In genomic region chr7:98670831-98671230, GRCm38 (mm10) we compare ENCODE assay signal across 29 mouse cellular contexts. TPM values are rescaled to one million over a fixed set of nuclear protein-coding genes. Genes with fewer than 3 reads are reported as not detected.
A peak's percentile ranks its signal among the peaks of the same experiment; 100 is the strongest.
DNase-seq lines count a peak whose midpoint lies in the region; ATAC-seq and TF ChIP-seq lines count a peak whose summit lies in the region.
"Had no signal": no experiment of that assay in that cellular context is flagged by ENCODE, and none has a peak within 500 bp of the region (broad histone marks: within the 10 kb centered on the region; RNA-seq: fewer than 3 reads in every experiment).

No protein-coding gene starts in this region.

- peak; percentile 91 for DNase-seq in heart, adult 11 months
- DNase-seq in heart, adult 9 months (ENCODE audit: low spot score in 2 of 2), result no peak
- no peak for DNase-seq in stomach, postnatal 0 days (ENCODE audit: low spot score)
- no peak for DNase-seq in embryo, embryonic 11 days
- DNase-seq: adrenal gland, postnatal 10 days; adrenal gland, postnatal 36 days; B cell, adult 2 months; cerebellum, adult 11 months; cerebellum, adult 2 months; cerebellum, adult 9-11 months; cerebellum, postnatal 36 days; gastrocnemius, postnatal 14 days; heart, postnatal 10 days; heart, postnatal 36 days had no signal

- no peak overlapping the region for H3K27ac ChIP-seq in intestine, embryonic 16.5 days (ENCODE audit: low read length)
- H3K27ac ChIP-seq in intestine, postnatal 0 days (ENCODE audit: low read depth, low read length), result no peak overlapping the region
- peak overlapping the region; percentile 82; the same call in 1 of the 2 replicates for H3K27ac ChIP-seq in bone marrow macrophage, adult 2 months (ENCODE audit: insufficient read depth, low read depth, low read length)
- H3K27ac ChIP-seq in macrophage, result peak overlapping the region; percentile 81
- H3K27ac ChIP-seq in stomach, postnatal 0 days (replicated peaks), result no peak overlapping the region
- H3K27ac ChIP-seq: forebrain, embryonic 13.5 days; heart, adult 2 months; hindbrain, embryonic 12.5 days; intestine, embryonic 15.5 days had no signal

- TF ChIP-seq POLR2A in bone marrow macrophage, adult 2 months (IDR thresholded peaks at IDR 0.05; ENCODE audit: borderline replicate concordance, low read depth, low read length), result no peak

- H3K9me3 ChIP-seq in intestine, embryonic 16.5 days (ENCODE audit: control insufficient read depth, low read length), result no peaks in the 10 kb centered on the region
- H3K9me3 ChIP-seq in intestine, postnatal 0 days (ENCODE audit: control insufficient read depth), result no peaks in the 10 kb centered on the region
- no peaks in the 10 kb centered on the region for H3K9me3 ChIP-seq in stomach, postnatal 0 days (ENCODE audit: control insufficient read depth, low read length)
- H3K9me3 ChIP-seq: forebrain, embryonic 10.5 days; forebrain, embryonic 13.5 days; hindbrain, embryonic 12.5 days; intestine, embryonic 15.5 days had no signal

- H3K4me2 ChIP-seq in intestine, embryonic 16.5 days (ENCODE audit: low read depth, low read length), result no peak overlapping the region
- no peak overlapping the region for H3K4me2 ChIP-seq in intestine, postnatal 0 days (replicated peaks; ENCODE audit: low read depth)
- H3K4me2 ChIP-seq in stomach, postnatal 0 days (replicated peaks; ENCODE audit: low read depth), result no peak overlapping the region
- H3K4me2 ChIP-seq: forebrain, embryonic 13.5 days; heart, embryonic 11.5 days; hindbrain, embryonic 12.5 days; intestine, embryonic 15.5 days had no signal

- no peaks in the 10 kb centered on the region for H3K27me3 ChIP-seq in intestine, embryonic 16.5 days (replicated peaks; ENCODE audit: control insufficient read depth, insufficient read depth, low read length)
- H3K27me3 ChIP-seq in intestine, postnatal 0 days (replicated peaks; ENCODE audit: control insufficient read depth, insufficient read depth, low read length), result no peaks in the 10 kb centered on the region
- H3K27me3 ChIP-seq in stomach, postnatal 0 days (ENCODE audit: control insufficient read depth, insufficient read depth, low read length), result no peaks in the 10 kb centered on the region
- H3K27me3 ChIP-seq: CH12.LX; forebrain, embryonic 13.5 days; intestine, embryonic 15.5 days; Patski had no signal

- H3K9ac ChIP-seq in intestine, embryonic 16.5 days (ENCODE audit: low read depth, low read length), result no peak overlapping the region
- no peak overlapping the region for H3K9ac ChIP-seq in intestine, postnatal 0 days (ENCODE audit: low read depth, low read length)
- H3K9ac ChIP-seq in stomach, postnatal 0 days (ENCODE audit: low read length), result no peak overlapping the region
- H3K9ac ChIP-seq: forebrain, embryonic 13.5 days; hindbrain, embryonic 12.5 days; intestine, embryonic 15.5 days had no signal

- no peak overlapping the region for H3K4me3 ChIP-seq in intestine, embryonic 16.5 days (ENCODE audit: low read length)
- H3K4me3 ChIP-seq in intestine, postnatal 0 days (ENCODE audit: low read depth, low read length), result no peak overlapping the region
- no peak overlapping the region for H3K4me3 ChIP-seq in bone marrow macrophage, adult 2 months (ENCODE audit: insufficient read depth, low read length)
- no peak overlapping the region for H3K4me3 ChIP-seq in macrophage (ENCODE audit: inconsistent target)
- H3K4me3 ChIP-seq in stomach, postnatal 0 days (ENCODE audit: low read depth, low read length), result no peak overlapping the region
- H3K4me3 ChIP-seq: forebrain, embryonic 10.5 days; forebrain, embryonic 13.5 days; heart, adult 2 months; hindbrain, embryonic 12.5 days; intestine, embryonic 15.5 days had no signal

- no peaks in the 10 kb centered on the region for H3K36me3 ChIP-seq in intestine, embryonic 16.5 days (ENCODE audit: control insufficient read depth, insufficient read depth, low read length)
- H3K36me3 ChIP-seq in intestine, postnatal 0 days (ENCODE audit: control insufficient read depth, insufficient read depth), result no peaks in the 10 kb centered on the region
- H3K36me3 ChIP-seq in macrophage (ENCODE audit: inconsistent target), result no peaks in the 10 kb centered on the region
- no peaks in the 10 kb centered on the region for H3K36me3 ChIP-seq in stomach, postnatal 0 days (ENCODE audit: control insufficient read depth, insufficient read depth, low read length)
- H3K36me3 ChIP-seq: forebrain, embryonic 10.5 days; G1E; hindbrain, embryonic 12.5 days; intestine, embryonic 15.5 days had no signal

- WGBS in intestine, embryonic 16.5 days, result 89% methylated on average over 4 of the region's 4 CpGs
- 79% methylated on average over 4 of the region's 4 CpGs for WGBS in intestine, postnatal 0 days
- 86% methylated on average over 4 of the region's 4 CpGs for WGBS in macrophage (ENCODE audit: missing documents)
- WGBS in stomach, postnatal 0 days, result 96% methylated on average over 4 of the region's 4 CpGs

- no peaks in the 10 kb centered on the region for H3K79me2 ChIP-seq in macrophage (ENCODE audit: inconsistent target)

- TF ChIP-seq CTCF in intestine, postnatal 0 days (IDR thresholded peaks at IDR 0.05; ENCODE audit: low read depth), result no peak
- no peak for TF ChIP-seq CTCF in bone marrow macrophage, adult 2 months (IDR thresholded peaks at IDR 0.05; ENCODE audit: low read depth, low read length)
- no peak for TF ChIP-seq CTCF in stomach, postnatal 0 days (IDR thresholded peaks at IDR 0.05; ENCODE audit: low read depth)

- no peak for TF ChIP-seq EP300 in stomach, postnatal 0 days (optimal IDR thresholded peaks at IDR 0.05)

- 0 out of 2 replicates have a peak, but pooled peaks have one; percentile 11 for ATAC-seq in intestine, embryonic 16.5 days
- ATAC-seq in intestine, postnatal 0 days, result no peak
- no peak for ATAC-seq in stomach, postnatal 0 days (ENCODE audit: low FRiP score, low TSS enrichment)
- ATAC-seq: forebrain, embryonic 13.5 days; forebrain, embryonic 16.5 days; hindbrain, embryonic 16.5 days; intestine, embryonic 15.5 days; Patski had no signal

- H3K4me1 ChIP-seq in intestine, embryonic 16.5 days (ENCODE audit: control insufficient read depth, insufficient read depth, low read length), result peaks cover 9% of the 10 kb centered on the region
- H3K4me1 ChIP-seq in intestine, postnatal 0 days (replicated peaks; ENCODE audit: control insufficient read depth, insufficient read depth, low read length), result no peaks in the 10 kb centered on the region
- peaks cover 34% of the 10 kb centered on the region for H3K4me1 ChIP-seq in bone marrow macrophage, adult 2 months (ENCODE audit: control insufficient read depth, insufficient read depth, low read length)
- 0 out of 2 replicates have a peak, but pooled peaks cover 5% of the 10 kb centered on the region for H3K4me1 ChIP-seq in stomach, postnatal 0 days (replicated peaks; ENCODE audit: control insufficient read depth, insufficient read depth)
- H3K4me1 ChIP-seq: forebrain, embryonic 13.5 days had no signal

RNA-seq across cellular contexts. Expression of gene Emsy, which starts 14.2 kb away (rescaled TPM):
- polyA plus RNA-seq in intestine, embryonic 16.5 days (2015; fragmentation: Nextera tagmentation; extraction: Ambion mirVana), result 14.6 and 16.3 TPM in 2 replicates
- 5.8 and 7.0 TPM in 2 replicates for polyA plus RNA-seq in intestine, postnatal 0 days (2015; fragmentation: Nextera tagmentation; extraction: Ambion mirVana)
- 30.1 and 33.8 TPM in 2 replicates for polyA plus RNA-seq in bone marrow macrophage, adult 2 months (2012; ENCODE audit: insufficient read depth, insufficient read length, missing spikeins)
- 100 to 1,000 TPM in 10 of 26 experiments, 10 to 100 TPM in 16; 18.3 to 144 (median 88.4) TPM for total RNA-seq in macrophage (2018; cell fraction: chromatin; rRNA removed)
- 10 to 100 TPM in 22 of 26 experiments, 1 to 10 TPM in 4; 4.3 to 22.1 (median 15.1) TPM for total RNA-seq in macrophage (2018; cell fraction: cytosol; rRNA removed)
- total RNA-seq in macrophage (2018; cell fraction: nucleus; rRNA removed), result 100 to 1,000 TPM in 1 of 26 experiments, 10 to 100 TPM in 25; 11.6 to 110 (median 45.6) TPM
- 10.4 to 23.6 TPM (median 14.0 TPM) in 3 replicates for polyA plus RNA-seq in macrophage (2018)
- 5.0 and 6.3 TPM in 2 replicates for polyA plus RNA-seq in stomach, postnatal 0 days (2015; fragmentation: Nextera tagmentation; extraction: Ambion mirVana)

RNA-seq across cellular contexts. Expression of gene Thap12, which starts 32.1 kb away (rescaled TPM):
- polyA plus RNA-seq in intestine, embryonic 16.5 days (2015; fragmentation: Nextera tagmentation; extraction: Ambion mirVana), result 28.6 and 28.8 TPM in 2 replicates
- 21.8 and 24.6 TPM in 2 replicates for polyA plus RNA-seq in intestine, postnatal 0 days (2015; fragmentation: Nextera tagmentation; extraction: Ambion mirVana)
- 16.1 and 17.3 TPM in 2 replicates for polyA plus RNA-seq in bone marrow macrophage, adult 2 months (2012; ENCODE audit: insufficient read depth, insufficient read length, missing spikeins)
- 10 to 100 TPM in 11 of 26 experiments, 1 to 10 TPM in 15; 2.8 to 19.4 (median 7.9) TPM for total RNA-seq in macrophage (2018; cell fraction: chromatin; rRNA removed)
- 10 to 100 TPM in 25 of 26 experiments, 1 to 10 TPM in 1; 9.9 to 31.1 (median 19.1) TPM for total RNA-seq in macrophage (2018; cell fraction: cytosol; rRNA removed)
- 10 to 100 TPM in 18 of 26 experiments, 1 to 10 TPM in 8; 6.1 to 27.1 (median 10.9) TPM for total RNA-seq in macrophage (2018; cell fraction: nucleus; rRNA removed)
- polyA plus RNA-seq in macrophage (2018), result 17.1 to 29.0 TPM (median 25.8 TPM) in 3 replicates
- polyA plus RNA-seq in stomach, postnatal 0 days (2015; fragmentation: Nextera tagmentation; extraction: Ambion mirVana), result 29.7 and 33.3 TPM in 2 replicates

Comparison
In these comparisons a context has a peak if more than half of its experiments do, and no peak if none do; other contexts are left out.
1. H3K27ac ChIP-seq: peak in bone marrow macrophage, adult 2 months (single experiment) and macrophage (single experiment); none in intestine, embryonic 16.5 days (single experiment), intestine, postnatal 0 days (single experiment) and stomach, postnatal 0 days (single experiment).